Mouse (Mus musculus): ENCODE data around the gene Tuba1a. TPM values are rescaled to one million over a fixed set of nuclear protein-coding genes. Genes with fewer than 3 reads are reported as not detected.

Gene Tuba1a
- 40.3 and 115 TPM in 2 replicates for polyA plus RNA-seq (2012; ENCODE audit: insufficient read depth, low replicate concordance)

DNA sequence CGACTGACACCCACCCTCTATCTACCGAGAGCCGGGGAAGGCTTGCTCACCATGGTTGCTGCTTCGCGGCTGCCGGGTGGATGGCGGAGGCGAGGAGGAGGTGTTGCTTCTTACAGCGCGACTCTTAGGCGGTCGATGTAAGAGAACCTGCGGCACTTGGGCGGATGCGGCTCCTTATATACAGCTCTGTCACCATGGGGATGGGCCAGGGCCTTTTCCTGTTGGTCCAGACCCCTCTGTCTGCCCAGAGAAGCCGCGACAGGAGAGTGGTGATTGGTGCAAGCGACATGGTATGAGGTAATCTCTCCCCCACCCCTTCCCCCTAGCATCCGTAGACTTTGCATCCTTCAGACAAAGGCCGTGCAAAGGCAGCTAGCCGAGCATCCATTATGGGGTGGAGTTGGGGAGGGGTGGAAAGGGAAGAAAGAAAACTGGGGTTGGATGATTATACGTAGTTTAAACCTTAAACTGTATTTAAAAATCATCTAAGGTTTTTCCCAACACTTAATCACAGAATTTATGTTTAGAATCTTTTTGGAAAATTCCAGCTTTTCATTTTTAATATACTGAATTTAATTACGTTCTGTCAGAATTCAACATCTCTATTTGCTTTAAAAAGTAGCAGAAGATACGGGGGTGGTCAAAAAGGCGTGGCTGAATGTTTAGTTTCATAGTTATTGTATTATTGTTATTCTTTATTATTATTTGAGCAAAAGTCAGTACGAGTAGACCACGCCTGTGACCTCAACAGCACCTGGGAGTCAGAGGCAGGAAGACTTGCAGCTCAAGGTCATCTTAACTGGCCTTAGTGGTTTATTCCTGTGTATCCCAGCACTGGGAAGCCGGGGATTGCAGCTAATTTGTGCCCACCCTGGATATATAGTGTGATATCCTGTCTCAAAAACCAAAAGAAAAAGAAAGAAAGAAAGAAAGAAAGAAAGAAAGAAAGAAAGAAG lies at the start of gene Tuba1a, which contains the start of gene Gm49450:
TSS of gene Tuba1a (minus strand) at position 303 of the 956 bp plus-strand sequence.
TSS of gene Gm49450 (minus strand) at position 151 of the 956 bp plus-strand sequence.
- TF ChIP-seq GATA1 (IDR thresholded peaks at IDR 0.05; ENCODE audit: borderline replicate concordance, low read length) (no peak), FLI1 (IDR thresholded peaks at IDR 0.05; ENCODE audit: low read length) (no peak)
- H3K4me3 ChIP-seq (replicated peaks), result peak within 1 kb of the TSS; percentile 99
- no peaks in the 10 kb centered on the region for H3K9me3 ChIP-seq
- H3K4me1 ChIP-seq, result peaks cover 22% of the 10 kb centered on the region
- H3K27me3 ChIP-seq (replicated peaks), result no peaks in the 10 kb centered on the region
- H3K36me3 ChIP-seq (replicated peaks; ENCODE audit: low read length), result peaks cover 23% of the 10 kb centered on the region

DNA sequence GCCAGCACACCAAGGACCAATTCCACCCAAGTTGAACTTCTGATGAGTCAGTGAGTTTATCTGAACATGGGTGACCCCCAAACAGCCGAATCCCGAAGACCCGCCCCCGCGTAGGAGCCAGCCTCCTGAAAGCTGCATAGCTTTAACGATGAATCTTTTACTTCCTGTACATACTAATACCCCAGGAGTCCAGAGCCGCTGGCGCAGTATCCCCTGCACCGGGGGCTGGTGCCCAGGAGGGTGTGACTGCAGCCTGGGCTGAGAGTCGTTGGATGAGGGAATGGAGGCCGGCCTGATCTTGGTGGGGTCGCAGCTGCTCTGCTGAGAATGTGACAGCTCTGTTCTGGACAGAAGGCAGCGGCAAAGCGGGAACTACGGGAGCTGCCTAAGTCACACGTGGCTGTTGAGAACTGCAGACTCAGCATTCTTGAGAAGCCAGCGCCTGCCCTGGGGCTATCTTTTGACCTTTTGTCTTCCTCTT lies 48.0 kb upstream of the Tuba1a start:
- TF ChIP-seq GATA1 (IDR thresholded peaks at IDR 0.05; ENCODE audit: borderline replicate concordance, low read length) (no peak), FLI1 (IDR thresholded peaks at IDR 0.05; ENCODE audit: low read length) (no peak)
- Histone ChIP-seq H3K9me3 (peaks cover 17% of the 10 kb centered on the region), H3K27me3 (replicated peaks) (peaks cover 13% of the 10 kb centered on the region), H3K4me3 (replicated peaks) (no peak overlapping the region), H3K36me3 (replicated peaks; ENCODE audit: low read length) (no peaks in the 10 kb centered on the region), H3K4me1 (peaks cover 41% of the 10 kb centered on the region)

DNA sequence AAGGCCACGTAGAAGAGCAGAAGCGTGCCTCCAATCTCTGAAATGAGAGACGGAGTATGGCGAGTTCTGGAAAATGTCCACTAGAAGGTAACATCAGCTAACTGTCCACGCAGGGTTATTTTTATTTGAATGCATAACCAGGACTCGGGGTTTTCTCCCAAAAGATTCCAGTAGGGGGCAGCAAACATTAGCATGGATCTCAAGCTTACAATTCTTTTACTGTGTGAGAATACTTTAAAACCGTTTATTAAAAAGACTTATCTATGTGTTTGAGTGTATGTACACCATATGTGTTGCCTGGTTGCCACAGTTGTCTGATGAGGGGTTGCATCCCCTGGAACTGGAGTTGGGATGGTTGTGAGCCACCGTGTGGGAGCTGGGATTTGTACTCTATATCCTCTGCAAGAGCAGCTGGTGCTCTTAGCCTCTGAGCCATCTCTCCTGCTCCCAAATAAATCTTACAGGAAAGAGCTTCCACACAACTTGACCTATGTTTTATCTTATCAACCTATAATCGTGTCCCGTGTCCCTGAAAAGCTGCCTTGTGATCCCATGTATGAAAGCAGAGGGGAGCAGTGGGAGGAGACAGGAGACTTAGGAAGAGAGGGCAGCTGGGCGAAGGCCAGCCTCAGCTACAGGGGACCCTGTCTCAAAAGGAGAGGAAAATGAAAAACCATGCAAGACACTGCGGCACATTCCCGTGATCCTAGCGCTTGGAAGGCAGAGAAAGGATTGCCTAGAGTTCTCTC lies 47.2 kb upstream of the Tuba1a start:
- peaks cover 13% of the 10 kb centered on the region for H3K27me3 ChIP-seq (replicated peaks)
- H3K36me3 ChIP-seq (replicated peaks; ENCODE audit: low read length), result no peaks in the 10 kb centered on the region
- H3K9me3 ChIP-seq, result peaks cover 14% of the 10 kb centered on the region
- no peak overlapping the region for H3K4me3 ChIP-seq (replicated peaks)
- H3K4me1 ChIP-seq, result peaks cover 44% of the 10 kb centered on the region
- TF ChIP-seq FLI1 (IDR thresholded peaks at IDR 0.05; ENCODE audit: low read length) (no peak), GATA1 (IDR thresholded peaks at IDR 0.05; ENCODE audit: borderline replicate concordance, low read length) (no peak)

DNA sequence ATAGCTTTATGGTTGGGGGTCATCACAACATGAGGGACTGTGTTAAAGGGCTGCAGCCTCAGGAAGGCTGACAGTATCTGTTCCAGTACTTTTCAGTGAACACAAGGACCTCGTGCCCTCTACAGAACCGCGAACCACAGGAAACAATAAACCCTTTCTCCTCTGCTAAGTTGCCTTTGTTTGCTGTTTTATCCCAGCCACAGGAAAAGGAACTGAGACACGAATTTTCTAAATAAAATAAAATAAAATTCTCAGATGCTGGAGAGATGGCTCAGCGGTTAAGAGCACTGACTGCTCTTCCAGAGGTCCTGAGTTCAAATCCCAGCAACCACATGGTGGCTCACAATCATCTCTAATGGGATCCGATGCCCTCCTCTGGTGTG lies 45.3 kb upstream of the Tuba1a start:
- H3K9me3 ChIP-seq, result peaks cover 3% of the 10 kb centered on the region
- peaks cover 50% of the 10 kb centered on the region for H3K4me1 ChIP-seq
- H3K27me3 ChIP-seq (replicated peaks), result peaks cover 3% of the 10 kb centered on the region
- TF ChIP-seq FLI1 (IDR thresholded peaks at IDR 0.05; ENCODE audit: low read length) (no peak), GATA1 (IDR thresholded peaks at IDR 0.05; ENCODE audit: borderline replicate concordance, low read length) (no peak)
- no peaks in the 10 kb centered on the region for H3K36me3 ChIP-seq (replicated peaks; ENCODE audit: low read length)
- H3K4me3 ChIP-seq (replicated peaks), result no peak overlapping the region

DNA sequence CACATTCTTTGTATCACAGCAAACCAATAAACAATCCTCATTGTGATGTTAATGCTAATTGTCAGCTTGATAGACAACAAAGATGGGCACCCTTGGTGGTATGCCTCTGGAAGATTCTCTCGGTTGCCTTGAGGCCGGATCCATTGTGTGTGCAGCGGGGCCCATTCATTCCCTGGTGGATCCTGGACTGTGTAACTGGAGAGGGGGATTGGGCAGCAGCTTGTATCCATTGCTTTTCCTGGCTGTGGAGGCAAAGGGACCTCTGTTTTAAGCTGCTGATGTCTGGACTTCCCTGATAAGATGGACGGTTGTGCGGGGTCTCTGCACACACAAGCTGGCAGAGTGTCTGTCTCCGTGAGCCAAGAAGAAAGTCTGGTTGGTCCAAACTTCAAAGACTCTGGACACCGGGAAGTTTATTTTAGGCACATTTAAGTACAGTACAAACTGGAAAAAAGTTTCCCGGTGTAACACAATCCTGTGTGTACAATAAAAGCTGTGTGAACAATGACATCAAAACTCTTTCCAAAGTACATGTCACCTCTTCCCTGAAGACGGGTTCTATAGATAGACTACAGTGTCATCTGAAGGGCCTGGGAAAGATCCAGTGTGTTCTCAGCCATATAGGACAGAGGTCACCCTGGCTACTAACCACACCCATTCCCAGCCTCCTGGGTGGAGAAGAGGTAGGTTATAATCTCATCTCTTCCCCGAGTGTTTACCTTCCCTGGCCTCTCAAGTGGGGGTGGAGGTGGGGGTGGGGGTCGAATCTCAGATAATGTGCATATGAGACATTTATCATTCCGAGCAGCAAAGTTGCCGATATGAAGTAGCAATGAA lies 44.7 kb upstream of the Tuba1a start:
- peaks cover 54% of the 10 kb centered on the region for H3K4me1 ChIP-seq
- TF ChIP-seq FLI1 (IDR thresholded peaks at IDR 0.05; ENCODE audit: low read length) (no peak), GATA1 (IDR thresholded peaks at IDR 0.05; ENCODE audit: borderline replicate concordance, low read length) (no peak)

DNA sequence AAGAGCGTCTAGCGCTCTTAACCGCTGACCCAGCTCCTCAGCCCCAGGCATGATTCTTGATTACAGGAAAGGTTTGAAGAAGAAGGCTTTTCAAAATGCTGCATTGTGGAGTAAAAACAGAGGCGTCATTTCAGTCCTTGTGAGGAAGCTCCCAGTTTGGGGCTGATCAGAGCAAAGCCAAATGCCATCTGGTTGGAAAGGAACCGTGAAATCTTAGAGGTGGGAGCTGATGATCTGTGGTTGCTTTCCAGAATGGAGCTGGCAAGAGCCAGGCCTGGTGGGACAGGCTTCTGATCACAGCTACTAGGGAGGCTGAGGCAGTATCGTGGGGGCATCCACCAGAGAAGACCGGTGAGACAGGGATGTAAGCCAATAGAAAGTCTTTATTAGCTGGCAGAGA lies 43.3 kb upstream of the Tuba1a start:
- TF ChIP-seq GATA1 (IDR thresholded peaks at IDR 0.05; ENCODE audit: borderline replicate concordance, low read length) (no peak), FLI1 (IDR thresholded peaks at IDR 0.05; ENCODE audit: low read length) (no peak)
- Histone ChIP-seq H3K27me3 (replicated peaks) (peaks cover 2% of the 10 kb centered on the region), H3K9me3 (no peaks in the 10 kb centered on the region), H3K36me3 (replicated peaks; ENCODE audit: low read length) (no peaks in the 10 kb centered on the region), H3K4me3 (replicated peaks) (no peak overlapping the region), H3K4me1 (peaks cover 58% of the 10 kb centered on the region)

More for the DNA sequence above, 44.7 kb upstream of the Tuba1a start:
- peaks cover 3% of the 10 kb centered on the region for H3K27me3 ChIP-seq (replicated peaks)
- no peaks in the 10 kb centered on the region for H3K36me3 ChIP-seq (replicated peaks; ENCODE audit: low read length)
- no peak overlapping the region for H3K4me3 ChIP-seq (replicated peaks)
- no peaks in the 10 kb centered on the region for H3K9me3 ChIP-seq

DNA sequence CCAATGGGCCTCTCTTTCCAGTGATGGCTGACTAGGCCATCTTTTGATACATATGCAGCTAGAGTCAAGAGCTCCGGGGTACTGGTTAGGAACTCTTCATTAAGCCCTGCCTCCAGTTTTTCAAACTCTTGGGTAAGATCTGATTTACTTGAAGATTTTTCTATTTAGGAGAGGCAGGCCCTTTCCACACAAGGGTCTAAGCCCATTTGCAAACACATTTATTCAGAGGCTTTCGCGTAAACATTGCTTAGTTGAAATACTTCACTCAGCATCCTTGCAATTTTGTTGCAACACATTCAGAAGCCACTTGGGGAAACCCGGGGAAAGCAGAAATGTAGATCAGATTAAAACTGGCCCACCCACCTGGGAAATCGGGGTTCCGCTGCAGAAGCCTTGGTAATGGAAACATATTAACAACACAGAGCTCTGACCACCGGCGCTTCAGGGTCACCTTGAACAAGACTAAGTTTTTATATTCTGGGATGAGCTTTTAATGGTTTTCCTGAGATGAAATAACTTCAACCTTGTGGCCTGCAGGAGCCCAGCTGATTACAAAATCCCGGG lies 41.5 kb upstream of the Tuba1a start:
- TF ChIP-seq GATA1 (IDR thresholded peaks at IDR 0.05; ENCODE audit: borderline replicate concordance, low read length), result no peak
- no peak for TF ChIP-seq FLI1 (IDR thresholded peaks at IDR 0.05; ENCODE audit: low read length)
- peaks cover 2% of the 10 kb centered on the region for H3K27me3 ChIP-seq (replicated peaks)

DNA sequence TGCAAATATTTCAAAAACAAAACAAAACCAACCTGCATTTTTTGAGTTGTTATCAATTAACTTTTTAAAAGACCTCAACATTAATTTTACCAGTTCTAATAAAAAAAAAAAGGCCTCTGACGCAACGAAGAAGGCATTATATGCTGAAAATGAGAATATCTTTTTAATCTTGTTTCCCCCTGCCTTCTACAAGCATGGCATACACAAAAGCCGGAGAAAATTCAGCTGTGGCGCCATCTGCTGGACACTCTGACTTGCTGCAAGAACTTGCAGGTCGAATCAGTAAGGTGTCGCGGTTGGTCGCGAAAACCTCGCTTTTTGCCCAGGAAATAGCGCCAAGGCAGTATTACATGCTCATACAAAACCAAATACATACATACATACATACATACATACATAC lies 40.4 kb upstream of the Tuba1a start:
- H3K4me1 ChIP-seq, result peaks cover 42% of the 10 kb centered on the region
- H3K4me3 ChIP-seq (replicated peaks), result peak overlapping the region; percentile 93
- TF ChIP-seq GATA1 (IDR thresholded peaks at IDR 0.05; ENCODE audit: borderline replicate concordance, low read length), result no peak
- TF ChIP-seq FLI1 (IDR thresholded peaks at IDR 0.05; ENCODE audit: low read length), result no peak
- no peaks in the 10 kb centered on the region for H3K36me3 ChIP-seq (replicated peaks; ENCODE audit: low read length)
- H3K27me3 ChIP-seq (replicated peaks), result peaks cover 2% of the 10 kb centered on the region
- H3K9me3 ChIP-seq, result no peaks in the 10 kb centered on the region

More for the DNA sequence above, 41.5 kb upstream of the Tuba1a start:
- H3K4me3 ChIP-seq (replicated peaks), result no peak overlapping the region
- no peaks in the 10 kb centered on the region for H3K36me3 ChIP-seq (replicated peaks; ENCODE audit: low read length)
- H3K4me1 ChIP-seq, result peaks cover 51% of the 10 kb centered on the region
- H3K9me3 ChIP-seq, result no peaks in the 10 kb centered on the region

Measured in megakaryocyte, embryonic 14.5 days (primary cell).